Mouse (Mus musculus): ENCODE data around the gene Vamp9. TPM values are rescaled to one million over a fixed set of nuclear protein-coding genes. Genes with fewer than 3 reads are reported as not detected.

Gene Vamp9
- polyA plus RNA-seq, 1 experiment from 2014 or later, result not detected

- Histone ChIP-seq H3K4me3 (replicated peaks) (no peak overlapping the region), H3K36me3 (peaks cover 13% of the 10 kb centered on the region; the same call in 1 of the 2 replicates), H3K27me3 (no peaks in the 10 kb centered on the region), H3K4me1 (replicated peaks) (no peaks in the 10 kb centered on the region), H3K27ac (no peak overlapping the region), H3K9ac (replicated peaks) (no peak overlapping the region), H3K9me3 (peaks cover 19% of the 10 kb centered on the region), H3K4me2 (no peak overlapping the region)
- no peak for ATAC-seq (ENCODE audit: insufficient number of reproducible peaks, insufficient read depth, low FRiP score, low TSS enrichment, low read depth)
- WGBS, result 67% methylated on average over 10 of the region's 10 CpGs
Observed at GRCm38 (mm10) chr5:99941776-99942502, 35.9 kb downstream of the Vamp9 start.

GRCm38 (mm10) chr5:99952513-99952912 is 46.5 kb downstream of the Vamp9 start:
- Histone ChIP-seq H3K27ac (no peak overlapping the region), H3K4me2 (no peak overlapping the region), H3K9ac (replicated peaks) (no peak overlapping the region), H3K27me3 (no peaks in the 10 kb centered on the region), H3K9me3 (no peaks in the 10 kb centered on the region), H3K36me3 (peaks cover 21% of the 10 kb centered on the region; the same call in 1 of the 2 replicates), H3K4me1 (replicated peaks) (no peaks in the 10 kb centered on the region), H3K4me3 (replicated peaks) (no peak overlapping the region)
- ATAC-seq (ENCODE audit: insufficient number of reproducible peaks, insufficient read depth, low FRiP score, low TSS enrichment, low read depth), result no peak
- WGBS, result 86% methylated on average over 5 of the region's 5 CpGs

- Histone ChIP-seq H3K27ac (no peak overlapping the region), H3K9ac (replicated peaks) (no peak overlapping the region), H3K9me3 (no peaks in the 10 kb centered on the region), H3K4me3 (replicated peaks) (no peak overlapping the region), H3K36me3 (peaks cover 31% of the 10 kb centered on the region), H3K4me1 (replicated peaks) (no peaks in the 10 kb centered on the region), H3K4me2 (no peak overlapping the region), H3K27me3 (no peaks in the 10 kb centered on the region)
- WGBS, result 80% methylated on average over 1 of the region's 1 CpGs
- no peak for ATAC-seq (ENCODE audit: insufficient number of reproducible peaks, insufficient read depth, low FRiP score, low TSS enrichment, low read depth)
Observed at GRCm38 (mm10) chr5:99953883-99954282, 47.8 kb downstream of the Vamp9 start.

DNA sequence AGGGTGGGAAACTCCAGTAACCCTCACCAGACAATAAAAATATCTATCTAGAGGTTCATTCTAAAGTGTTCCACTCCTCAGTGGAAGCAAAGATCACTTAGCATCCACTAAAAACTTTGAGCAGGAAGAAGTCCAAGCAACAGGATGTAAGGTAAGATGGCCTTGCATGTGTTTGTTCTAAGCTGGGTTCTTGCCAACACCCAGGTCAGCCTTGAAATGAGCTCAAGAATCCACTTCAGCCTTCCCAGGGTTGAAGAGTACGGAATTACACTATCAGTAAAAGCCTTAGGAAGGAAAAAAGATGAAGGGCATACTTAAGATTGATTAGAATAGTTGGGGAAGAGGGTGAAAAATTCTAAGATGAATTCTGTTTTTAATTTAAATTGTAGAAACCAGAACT is 52.6 kb downstream of the Vamp9 start:
- Histone ChIP-seq H3K9ac (replicated peaks) (no peak overlapping the region), H3K27me3 (no peaks in the 10 kb centered on the region), H3K27ac (no peak overlapping the region), H3K4me3 (replicated peaks) (no peak overlapping the region), H3K36me3 (peaks cover 66% of the 10 kb centered on the region), H3K4me1 (replicated peaks) (no peaks in the 10 kb centered on the region), H3K4me2 (no peak overlapping the region), H3K9me3 (no peaks in the 10 kb centered on the region)
- 97% methylated on average over 1 of the region's 1 CpGs for WGBS
- no peak for ATAC-seq (ENCODE audit: insufficient number of reproducible peaks, insufficient read depth, low FRiP score, low TSS enrichment, low read depth)

- H3K9ac ChIP-seq (replicated peaks), result no peak overlapping the region
- H3K27ac ChIP-seq, result no peak overlapping the region
- no peak overlapping the region for H3K4me3 ChIP-seq (replicated peaks)
- H3K27me3 ChIP-seq, result no peaks in the 10 kb centered on the region
- 94% methylated on average over 2 of the region's 2 CpGs for WGBS
- peaks cover 74% of the 10 kb centered on the region for H3K36me3 ChIP-seq
- no peak overlapping the region for H3K4me2 ChIP-seq
- H3K9me3 ChIP-seq, result no peaks in the 10 kb centered on the region
- ATAC-seq (ENCODE audit: insufficient number of reproducible peaks, insufficient read depth, low FRiP score, low TSS enrichment, low read depth), result no peak
- no peaks in the 10 kb centered on the region for H3K4me1 ChIP-seq (replicated peaks)
Observed at GRCm38 (mm10) chr5:99959236-99959936, 53.3 kb downstream of the Vamp9 start.

DNA sequence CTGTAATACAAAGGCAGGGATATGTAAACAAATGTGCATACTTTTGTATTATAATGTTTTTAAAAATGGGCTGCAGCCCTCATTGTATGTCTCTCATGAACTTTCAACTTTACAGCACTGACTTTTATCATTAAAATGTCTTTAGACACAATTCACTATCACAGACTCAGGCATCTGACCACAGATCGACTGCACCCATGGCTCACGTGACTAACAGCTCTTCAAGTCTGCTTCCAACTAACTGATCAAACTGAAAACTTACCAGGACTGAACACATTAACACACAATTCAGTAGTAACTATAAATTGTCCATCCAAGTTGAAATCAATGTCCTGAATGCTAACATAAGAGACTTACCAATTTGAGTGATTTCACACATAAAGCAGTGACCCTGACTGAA is 53.9 kb downstream of the Vamp9 start:
- H3K4me3 ChIP-seq (replicated peaks), result no peak overlapping the region
- H3K36me3 ChIP-seq, result peaks cover 79% of the 10 kb centered on the region
- no peaks in the 10 kb centered on the region for H3K27me3 ChIP-seq
- H3K4me2 ChIP-seq, result no peak overlapping the region
- no peaks in the 10 kb centered on the region for H3K9me3 ChIP-seq
- 94% methylated on average over 2 of the region's 2 CpGs for WGBS
- no peak for ATAC-seq (ENCODE audit: insufficient number of reproducible peaks, insufficient read depth, low FRiP score, low TSS enrichment, low read depth)
- no peak overlapping the region for H3K27ac ChIP-seq
- H3K9ac ChIP-seq (replicated peaks), result no peak overlapping the region
- H3K4me1 ChIP-seq (replicated peaks), result no peaks in the 10 kb centered on the region

DNA sequence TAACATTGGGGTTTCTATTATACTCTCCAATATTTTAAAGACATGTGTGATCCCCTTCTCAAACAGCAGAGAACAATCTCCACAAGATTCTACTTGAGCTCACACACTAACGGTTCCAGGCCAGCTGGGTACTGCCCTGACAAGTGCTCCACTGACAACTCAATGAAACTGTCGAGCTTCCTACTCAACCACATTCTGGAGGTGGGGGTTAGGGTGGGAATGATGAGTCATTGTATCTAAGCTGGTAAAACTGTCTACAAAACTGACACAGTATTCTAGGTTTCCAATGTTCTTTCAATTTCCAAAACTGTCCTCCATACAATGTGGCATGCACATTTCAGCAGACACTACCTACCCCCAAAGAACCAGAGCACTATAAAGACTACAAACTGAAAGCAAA is 67.9 kb downstream of the Vamp9 start:
- no peak overlapping the region for H3K4me3 ChIP-seq (replicated peaks)
- H3K4me2 ChIP-seq, result peak overlapping the region; percentile 22

DNA sequence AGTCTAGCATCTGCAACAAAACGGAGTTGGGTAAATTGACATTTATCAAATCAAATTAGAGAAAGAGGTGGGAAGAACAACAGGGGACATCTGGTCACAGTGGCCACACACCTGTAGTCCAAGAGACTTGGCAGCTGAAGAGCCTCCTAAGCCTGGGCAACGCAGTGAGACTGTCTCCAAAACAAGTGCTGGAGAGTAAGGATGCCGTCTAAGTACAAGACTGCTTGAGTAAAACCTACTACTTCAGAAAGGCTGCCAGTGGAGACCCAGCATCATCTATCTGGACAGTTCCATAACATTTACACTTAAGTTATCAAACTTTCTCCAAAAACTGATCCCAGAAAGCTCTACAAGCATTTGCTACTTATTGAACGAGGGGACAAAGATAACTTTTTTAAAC is 69.0 kb downstream of the Vamp9 start:
- H3K36me3 ChIP-seq, result peaks cover 25% of the 10 kb centered on the region
- 71% methylated on average over 4 of the region's 4 CpGs for WGBS

More for the DNA sequence above, 67.9 kb downstream of the Vamp9 start:
- H3K9ac ChIP-seq (replicated peaks), result no peak overlapping the region
- peaks cover 32% of the 10 kb centered on the region for H3K36me3 ChIP-seq
- H3K27ac ChIP-seq, result no peak overlapping the region
- H3K4me1 ChIP-seq (replicated peaks), result peaks cover 29% of the 10 kb centered on the region
- 40% methylated on average over 2 of the region's 2 CpGs for WGBS
- no peaks in the 10 kb centered on the region for H3K27me3 ChIP-seq
- H3K9me3 ChIP-seq, result no peaks in the 10 kb centered on the region
- no peak for ATAC-seq (ENCODE audit: insufficient number of reproducible peaks, insufficient read depth, low FRiP score, low TSS enrichment, low read depth)

DNA sequence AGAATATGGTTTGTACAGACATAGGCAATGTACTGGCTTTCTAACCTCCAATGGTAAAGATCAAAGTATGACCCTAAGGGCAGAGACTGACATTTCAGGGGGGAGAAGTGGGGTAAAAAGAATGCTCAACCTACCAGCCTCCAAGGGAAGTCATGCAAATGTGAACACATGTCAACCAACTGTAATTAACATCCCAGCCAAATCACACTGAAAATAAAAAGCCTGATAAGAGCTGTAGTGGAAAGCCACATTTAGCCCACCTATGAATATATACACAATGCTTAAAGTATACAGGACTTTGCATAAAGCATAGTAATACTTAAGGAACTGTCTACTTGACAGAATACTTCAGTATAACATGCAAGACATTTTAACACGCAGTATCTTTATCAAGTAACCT is 69.7 kb downstream of the Vamp9 start:
- Histone ChIP-seq H3K36me3 (peaks cover 20% of the 10 kb centered on the region), H3K4me1 (replicated peaks) (peaks cover 31% of the 10 kb centered on the region), H3K4me3 (replicated peaks) (peak overlapping the region; percentile 93), H3K9me3 (no peaks in the 10 kb centered on the region), H3K4me2 (peak overlapping the region; percentile 85), H3K27me3 (no peaks in the 10 kb centered on the region), H3K27ac (no peak overlapping the region), H3K9ac (replicated peaks) (no peak overlapping the region)
- ATAC-seq (ENCODE audit: insufficient number of reproducible peaks, insufficient read depth, low FRiP score, low TSS enrichment, low read depth), result no peak
- WGBS, result 78% methylated on average over 1 of the region's 1 CpGs

More for the DNA sequence above, 69.0 kb downstream of the Vamp9 start:
- no peak overlapping the region for H3K27ac ChIP-seq
- ATAC-seq (ENCODE audit: insufficient number of reproducible peaks, insufficient read depth, low FRiP score, low TSS enrichment, low read depth), result no peak
- no peak overlapping the region for H3K9ac ChIP-seq (replicated peaks)
- H3K4me3 ChIP-seq (replicated peaks), result 0 out of 2 replicates have a peak overlapping the region, but pooled peaks have one; percentile 13
- H3K4me2 ChIP-seq, result peak overlapping the region; percentile 85
- no peaks in the 10 kb centered on the region for H3K27me3 ChIP-seq
- H3K9me3 ChIP-seq, result no peaks in the 10 kb centered on the region
- peaks cover 31% of the 10 kb centered on the region for H3K4me1 ChIP-seq (replicated peaks)

GRCm38 (mm10) chr5:99976334-99976955 is 70.4 kb downstream of the Vamp9 start:
- Histone ChIP-seq H3K9me3 (no peaks in the 10 kb centered on the region), H3K4me2 (peak overlapping the region; percentile 85), H3K4me1 (replicated peaks) (peaks cover 31% of the 10 kb centered on the region), H3K4me3 (replicated peaks) (peak overlapping the region; percentile 93), H3K9ac (replicated peaks) (peak overlapping the region; percentile 99), H3K27me3 (no peaks in the 10 kb centered on the region), H3K27ac (no peak overlapping the region), H3K36me3 (peaks cover 17% of the 10 kb centered on the region)
- WGBS, result 13% methylated on average over 8 of the region's 8 CpGs
- no peak for ATAC-seq (ENCODE audit: insufficient number of reproducible peaks, insufficient read depth, low FRiP score, low TSS enrichment, low read depth)
